Mouse (Mus musculus) neural tube, embryonic 12.5 days (tissue): Measurements from ENCODE around the gene Tmem94. TPM values are rescaled to one million over a fixed set of nuclear protein-coding genes. Genes with fewer than 3 reads are reported as not detected.

Experiments used
- ATAC-seq: fragments of 200-750 bp; cut with Nextera tagmentation; 2 replicates; pipeline ENCODE4 v1.8.0; 2017; ENCODE audit warnings: low read depth, mild to moderate bottlenecking, moderate TSS enrichment, moderate library complexity; ENCODE audit not compliant: low FRiP score
- H3K27ac ChIP-seq: fragments of 300-500 bp; sonication (generic); 2 replicates; pipeline ENCODE4 v1.5.1; 2016
- H3K27me3 ChIP-seq: fragments of 300-500 bp; sonication (generic); replicated peaks from 2 replicates; pipeline ENCODE4 v1.6.1; 2016; ENCODE audit warnings: mild to moderate bottlenecking
- H3K36me3 ChIP-seq: fragments of 300-500 bp; sonication (generic); 2 replicates; pipeline ENCODE4 v1.6.1; 2016; ENCODE audit warnings: mild to moderate bottlenecking
- H3K4me1 ChIP-seq: fragments of 300-500 bp; sonication (generic); 2 replicates; pipeline ENCODE4 v1.6.1; 2016
- H3K4me2 ChIP-seq: fragments of 300-500 bp; sonication (generic); replicated peaks from 2 replicates; pipeline ENCODE4 v1.6.1; 2016; ENCODE audit warnings: mild to moderate bottlenecking
- H3K4me3 ChIP-seq: fragments of 300-500 bp; sonication (generic); 2 replicates; pipeline ENCODE4 v1.5.1; 2016
- H3K9ac ChIP-seq: fragments of 300-500 bp; sonication (generic); 2 replicates; pipeline ENCODE4 v1.6.1; 2016; ENCODE audit warnings: mild to moderate bottlenecking
- H3K9me3 ChIP-seq: fragments of 300-500 bp; sonication (generic); 2 replicates; pipeline ENCODE4 v1.6.1; 2016; ENCODE audit warnings: mild to moderate bottlenecking
- WGBS: fragments of 180-500 bp; shearing (Covaris S2); methylation state at CpG from one replicate; pipeline ENCODE4 v1.1.7; 2016; 5-methylcytosine and 5-hydroxymethylcytosine counted together
- polyA plus RNA-seq: library from polyadenylated mRNA; unstranded; fragments of >200 nt; fragmentation: Nextera tagmentation; extraction: Ambion mirVana; gene quantifications from 2 replicates; pipeline ENCODE4 v1.2.1, GENCODE M21; 2016

Tmem94 gene
- polyA plus RNA-seq, 1 experiment from 2014 or later: 34.7 TPM

DNA sequence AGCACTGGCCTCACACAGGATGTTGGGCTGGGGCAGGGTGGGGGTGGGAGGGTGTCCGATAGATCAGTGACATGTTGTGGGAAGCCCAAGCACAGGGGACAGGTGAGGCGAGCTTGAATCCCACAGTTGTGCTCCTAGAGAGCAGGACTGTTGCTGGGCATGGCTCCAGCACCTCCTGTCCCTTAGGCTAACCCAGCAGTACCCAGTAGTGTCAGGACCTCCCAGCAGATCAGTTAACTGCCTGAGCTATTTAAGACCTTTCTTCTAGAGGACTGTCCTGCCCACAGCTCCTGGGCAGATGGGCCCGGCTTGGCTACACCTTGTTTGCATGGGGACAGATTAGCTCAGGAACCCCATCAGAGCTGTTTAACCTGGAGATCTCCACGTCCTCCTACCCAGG, 63.8 kb downstream of the Tmem94 start:
- 53% methylated on average over 4 of the region's 4 CpGs for WGBS
- ATAC-seq: no peak
- Histone ChIP-seq H3K4me2 (no peak overlapping the region), H3K9me3 (no peaks in the 10 kb centered on the region), H3K27me3 (peaks cover 44% of the 10 kb centered on the region), H3K9ac (no peak overlapping the region), H3K27ac (no peak overlapping the region), H3K4me3 (no peak overlapping the region), H3K4me1 (peaks cover 37% of the 10 kb centered on the region), H3K36me3 (no peaks in the 10 kb centered on the region)

GRCm38 (mm10) chr11:115830550-115831325, 65.5 kb downstream of the Tmem94 start:
- Histone ChIP-seq H3K27ac (no peak overlapping the region), H3K9me3 (no peaks in the 10 kb centered on the region), H3K4me1 (peaks cover 34% of the 10 kb centered on the region), H3K4me3 (no peak overlapping the region), H3K27me3 (peaks cover 27% of the 10 kb centered on the region), H3K4me2 (no peak overlapping the region), H3K9ac (no peak overlapping the region), H3K36me3 (no peaks in the 10 kb centered on the region)
- 16% methylated on average over 25 of the region's 25 CpGs for WGBS
- no peak for ATAC-seq

GRCm38 (mm10) chr11:115831518-115831917, 66.3 kb downstream of the Tmem94 start:
- no peaks in the 10 kb centered on the region for H3K9me3 ChIP-seq
- no peak overlapping the region for H3K27ac ChIP-seq
- no peak overlapping the region for H3K4me3 ChIP-seq
- H3K9ac ChIP-seq: no peak overlapping the region
- H3K4me2 ChIP-seq: no peak overlapping the region
- H3K36me3 ChIP-seq: no peaks in the 10 kb centered on the region
- peaks cover 34% of the 10 kb centered on the region for H3K4me1 ChIP-seq
- H3K27me3 ChIP-seq: peaks cover 22% of the 10 kb centered on the region
- 41% methylated on average over 3 of the region's 3 CpGs for WGBS
- no peak for ATAC-seq

DNA sequence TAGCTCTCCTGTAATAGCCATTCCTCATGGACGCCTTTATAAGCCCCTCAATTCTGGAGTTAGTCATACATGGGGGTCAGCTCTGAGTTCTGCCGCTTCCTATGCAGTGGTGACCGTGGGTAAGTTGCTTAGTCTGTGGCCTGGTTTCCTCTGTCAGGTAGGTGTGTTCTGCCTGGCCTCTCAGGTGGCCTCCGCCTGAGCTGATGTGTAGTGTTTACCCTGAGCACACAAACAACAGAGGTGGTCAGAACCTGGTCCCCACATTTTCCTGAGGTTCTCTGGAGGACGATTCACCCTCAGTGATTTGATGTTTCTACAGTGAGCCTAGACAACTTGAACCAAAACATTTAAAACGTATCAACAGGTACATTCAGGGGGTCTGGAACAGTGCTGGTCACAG, 66.8 kb downstream of the Tmem94 start:
- no peak for ATAC-seq
- Histone ChIP-seq H3K4me3 (no peak overlapping the region), H3K36me3 (no peaks in the 10 kb centered on the region), H3K9ac (no peak overlapping the region), H3K4me2 (peak overlapping the region; percentile 32; the same call in 1 of the 2 replicates), H3K27me3 (peaks cover 22% of the 10 kb centered on the region), H3K4me1 (peaks cover 34% of the 10 kb centered on the region), H3K27ac (no peak overlapping the region), H3K9me3 (no peaks in the 10 kb centered on the region)
- WGBS: 49% methylated on average over 6 of the region's 6 CpGs

DNA sequence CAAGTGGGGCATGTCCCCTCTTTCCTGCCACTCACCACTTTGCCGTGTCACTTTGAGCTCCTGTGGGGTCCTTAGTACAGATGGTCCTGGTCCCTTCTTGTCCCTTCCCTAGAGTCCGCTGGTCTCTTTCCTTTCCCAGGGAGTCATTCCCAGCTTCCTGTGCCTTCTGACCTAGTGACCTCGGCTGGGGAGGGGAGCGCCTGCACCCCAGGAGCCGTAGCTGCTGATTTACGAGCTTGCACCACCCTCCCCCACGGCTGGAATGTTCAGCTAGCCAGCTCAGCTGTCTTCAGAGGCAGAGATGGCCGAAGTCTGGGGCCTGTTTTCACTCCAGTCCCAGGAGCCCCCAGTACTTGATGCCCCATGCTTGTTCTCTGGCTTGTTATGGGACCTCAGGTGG, 67.3 kb downstream of the Tmem94 start:
- no peaks in the 10 kb centered on the region for H3K36me3 ChIP-seq
- peaks cover 22% of the 10 kb centered on the region for H3K27me3 ChIP-seq
- no peak overlapping the region for H3K4me3 ChIP-seq
- peaks cover 34% of the 10 kb centered on the region for H3K4me1 ChIP-seq
- WGBS: 3% methylated on average over 8 of the region's 8 CpGs
- no peak for ATAC-seq
- peak overlapping the region; percentile 32 for H3K4me2 ChIP-seq
- H3K9me3 ChIP-seq: no peaks in the 10 kb centered on the region
- H3K9ac ChIP-seq: no peak overlapping the region
- H3K27ac ChIP-seq: no peak overlapping the region

- ATAC-seq: no peak
- H3K9me3 ChIP-seq: no peaks in the 10 kb centered on the region
- peak overlapping the region; percentile 32 for H3K4me2 ChIP-seq
- no peaks in the 10 kb centered on the region for H3K36me3 ChIP-seq
- H3K27ac ChIP-seq: no peak overlapping the region
- H3K9ac ChIP-seq: no peak overlapping the region
- WGBS: 11% methylated on average over 8 of the region's 8 CpGs
- peaks cover 22% of the 10 kb centered on the region for H3K27me3 ChIP-seq
- no peak overlapping the region for H3K4me3 ChIP-seq
- H3K4me1 ChIP-seq: peaks cover 34% of the 10 kb centered on the region
Measured at GRCm38 (mm10) chr11:115833021-115833513, 67.8 kb downstream of the Tmem94 start.

- Histone ChIP-seq H3K36me3 (no peaks in the 10 kb centered on the region), H3K4me3 (no peak overlapping the region), H3K27me3 (peaks cover 22% of the 10 kb centered on the region), H3K9me3 (no peaks in the 10 kb centered on the region), H3K4me1 (peaks cover 34% of the 10 kb centered on the region), H3K27ac (no peak overlapping the region), H3K4me2 (no peak overlapping the region), H3K9ac (no peak overlapping the region)
- WGBS: 37% methylated on average over 6 of the region's 6 CpGs
- no peak for ATAC-seq
Measured at GRCm38 (mm10) chr11:115834033-115834432, 68.8 kb downstream of the Tmem94 start.

GRCm38 (mm10) chr11:115836656-115837395, 71.6 kb downstream of the Tmem94 start:
- no peak overlapping the region for H3K4me2 ChIP-seq
- H3K4me3 ChIP-seq: no peak overlapping the region
- no peak overlapping the region for H3K9ac ChIP-seq
- H3K9me3 ChIP-seq: no peaks in the 10 kb centered on the region
- no peak for ATAC-seq
- H3K4me1 ChIP-seq: peaks cover 26% of the 10 kb centered on the region
- WGBS: 38% methylated on average over 11 of the region's 11 CpGs
- no peaks in the 10 kb centered on the region for H3K36me3 ChIP-seq
- H3K27ac ChIP-seq: no peak overlapping the region
- peaks cover 5% of the 10 kb centered on the region for H3K27me3 ChIP-seq

- WGBS: 93% methylated on average over 22 of the region's 22 CpGs
- H3K4me3 ChIP-seq: no peak overlapping the region
- H3K4me2 ChIP-seq: no peak overlapping the region
- ATAC-seq: no peak
- H3K27ac ChIP-seq: no peak overlapping the region
- no peaks in the 10 kb centered on the region; the same call in 1 of the 2 replicates for H3K27me3 ChIP-seq
- no peaks in the 10 kb centered on the region for H3K36me3 ChIP-seq
- H3K4me1 ChIP-seq: peaks cover 24% of the 10 kb centered on the region
- no peaks in the 10 kb centered on the region for H3K9me3 ChIP-seq
- H3K9ac ChIP-seq: no peak overlapping the region
Measured at GRCm38 (mm10) chr11:115837606-115838345, 72.5 kb downstream of the Tmem94 start.

DNA sequence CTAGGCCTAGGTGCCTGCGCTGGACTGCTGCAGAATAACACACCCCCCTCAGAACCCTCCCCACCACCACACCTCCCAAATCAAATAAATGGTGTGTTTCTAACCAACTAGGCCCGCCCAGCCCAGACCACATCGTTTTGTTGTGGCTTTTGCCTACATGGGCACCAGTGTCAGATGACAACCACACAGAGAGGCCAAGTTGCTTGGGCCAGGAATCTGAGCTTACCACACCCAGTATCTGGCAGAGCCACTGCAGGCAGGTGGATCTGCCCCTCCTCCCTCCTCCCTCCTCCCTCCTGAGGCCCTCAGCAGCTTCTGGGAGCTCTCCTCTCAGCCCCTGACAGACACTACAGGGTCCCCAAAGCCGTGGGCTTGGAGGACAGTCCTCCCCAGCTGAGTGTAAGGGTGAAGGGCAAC, 73.7 kb downstream of the Tmem94 start:
- Histone ChIP-seq H3K36me3 (no peaks in the 10 kb centered on the region), H3K27ac (no peak overlapping the region), H3K4me2 (no peak overlapping the region), H3K9me3 (no peaks in the 10 kb centered on the region), H3K4me1 (peaks cover 13% of the 10 kb centered on the region; the same call in 1 of the 2 replicates), H3K27me3 (no peaks in the 10 kb centered on the region; the same call in 1 of the 2 replicates), H3K4me3 (no peak overlapping the region), H3K9ac (no peak overlapping the region)
- ATAC-seq: no peak
- WGBS: 49% methylated on average over 4 of the region's 4 CpGs

DNA sequence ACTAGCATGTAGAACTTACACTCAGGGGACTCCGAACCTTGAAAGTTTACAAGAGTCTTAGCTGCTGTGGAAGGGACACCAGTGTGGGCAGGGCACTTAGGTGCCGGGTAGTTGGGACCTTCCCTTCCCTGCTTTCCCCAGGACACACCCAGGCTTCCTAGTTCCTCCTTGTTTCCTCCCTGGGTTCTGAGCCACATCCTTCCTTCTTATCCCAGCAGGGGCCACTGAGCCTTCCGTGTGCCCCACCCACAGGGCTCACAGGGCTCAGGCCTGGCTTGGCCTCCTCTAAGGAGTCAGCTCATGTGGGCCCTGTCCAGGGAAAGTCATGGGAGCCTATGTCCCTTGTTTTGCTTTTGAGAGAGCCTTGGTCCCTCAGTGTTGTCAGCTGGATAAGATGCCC, 74.5 kb downstream of the Tmem94 start:
- Histone ChIP-seq H3K9ac (no peak overlapping the region), H3K4me3 (no peak overlapping the region), H3K4me1 (peaks cover 12% of the 10 kb centered on the region; the same call in 1 of the 2 replicates), H3K36me3 (no peaks in the 10 kb centered on the region), H3K27ac (no peak overlapping the region), H3K4me2 (no peak overlapping the region), H3K27me3 (no peaks in the 10 kb centered on the region; the same call in 1 of the 2 replicates), H3K9me3 (no peaks in the 10 kb centered on the region)
- 65% methylated on average over 3 of the region's 3 CpGs for WGBS
- ATAC-seq: no peak

- Histone ChIP-seq H3K9ac (no peak overlapping the region), H3K9me3 (no peaks in the 10 kb centered on the region), H3K36me3 (no peaks in the 10 kb centered on the region), H3K4me3 (no peak overlapping the region), H3K27me3 (no peaks in the 10 kb centered on the region), H3K4me1 (0 out of 2 replicates have a peak, but pooled peaks cover 9% of the 10 kb centered on the region), H3K4me2 (no peak overlapping the region), H3K27ac (no peak overlapping the region)
- WGBS: 83% methylated on average over 6 of the region's 6 CpGs
- no peak for ATAC-seq
Measured at GRCm38 (mm10) chr11:115841044-115841443, 75.8 kb downstream of the Tmem94 start.
